Mouse (Mus musculus) adrenal gland, postnatal 36 days (tissue): ENCODE results near the gene Slitrk6. TPM values are rescaled to one million over a fixed set of nuclear protein-coding genes. Genes with fewer than 3 reads are reported as not detected.

Source experiments
- DNase-seq, 2 experiments: peaks; one replicate each; pipeline ENCODE4 v3.0.0; 2021; ENCODE audit warnings: mixed read lengths in 1 of 2
- long read RNA-seq, 2 experiments: library from polyadenylated mRNA; stranded (forward); transcript quantifications; one replicate each; pipeline ENCODE4 v2.0.0; 2021; ENCODE audit warnings: borderline sequencing depth in 2 of 2
- total RNA-seq, 2 experiments: library from RNA; stranded (reverse); gene quantifications; 2 replicates each; pipeline ENCODE4 v1.2.3; 2021

Gene Slitrk6
- total RNA-seq = under 1 TPM; 0.30 to 0.70 TPM
- long read RNA-seq, experiment 1 = 0 reads
- long read RNA-seq, experiment 2 = 0 reads

DNA sequence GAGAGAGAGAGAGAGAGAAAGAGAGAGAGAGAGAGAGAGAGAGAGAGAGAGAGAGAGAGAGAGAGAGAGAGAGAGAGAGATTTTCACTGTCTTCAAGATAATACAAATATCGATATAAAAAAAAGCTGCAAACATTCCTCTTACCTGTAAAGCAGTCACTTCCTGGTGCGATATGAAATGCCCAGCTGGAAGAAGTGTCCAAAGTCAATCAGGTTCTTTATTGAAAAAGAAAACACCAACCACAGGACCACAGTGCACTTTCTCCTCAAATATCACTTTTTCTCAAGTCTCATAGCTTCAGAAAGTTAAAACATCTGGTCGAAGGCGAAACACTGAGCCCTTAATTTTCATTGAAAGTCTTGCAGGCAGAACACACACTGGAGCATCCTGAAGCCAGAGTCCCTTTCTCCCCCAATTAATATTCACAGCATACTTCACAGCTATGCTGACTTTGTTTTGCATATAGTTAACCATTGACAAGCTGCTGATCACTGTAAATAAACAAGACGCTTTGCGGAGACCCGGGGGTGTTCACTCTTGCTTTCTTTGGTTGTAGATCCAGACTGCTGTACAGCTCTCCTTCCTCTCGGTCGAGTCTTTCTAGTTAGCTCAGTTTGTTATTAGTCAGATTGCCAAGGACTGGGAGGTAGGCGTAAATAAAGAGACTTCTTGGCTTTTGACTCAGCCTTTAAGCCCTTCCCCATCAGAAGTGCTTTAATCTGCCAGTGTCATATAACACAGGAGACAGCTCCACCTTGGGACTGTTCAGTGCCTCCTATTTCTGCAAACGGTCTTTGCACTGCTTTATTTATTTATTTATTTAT lies at the start of gene Slitrk6:
Gene Slitrk6 (minus strand): TSS at position 666 of the 824 bp plus-strand sequence.
- no peak for DNase-seq

DNA sequence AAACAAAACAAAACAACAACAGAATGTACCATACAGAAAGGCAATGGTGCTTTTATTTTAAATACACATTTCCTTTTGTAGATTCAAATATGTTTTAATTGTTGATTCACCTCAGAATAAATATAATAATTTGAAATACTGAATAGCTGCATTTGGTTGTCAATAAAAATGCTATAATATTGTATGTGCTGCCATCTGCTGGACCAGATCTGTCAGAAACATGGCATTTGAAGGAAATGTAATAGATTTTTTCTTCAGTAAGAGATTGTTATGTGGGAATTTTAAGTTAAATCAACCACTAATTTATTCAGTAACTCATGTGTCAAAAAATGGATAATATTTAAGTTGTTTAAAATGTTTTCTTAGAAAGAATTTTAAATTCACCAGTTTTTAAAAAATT lies 22.6 kb upstream of the Slitrk6 start:
- peak in 1 of 2 experiments; percentile 2 for DNase-seq

DNA sequence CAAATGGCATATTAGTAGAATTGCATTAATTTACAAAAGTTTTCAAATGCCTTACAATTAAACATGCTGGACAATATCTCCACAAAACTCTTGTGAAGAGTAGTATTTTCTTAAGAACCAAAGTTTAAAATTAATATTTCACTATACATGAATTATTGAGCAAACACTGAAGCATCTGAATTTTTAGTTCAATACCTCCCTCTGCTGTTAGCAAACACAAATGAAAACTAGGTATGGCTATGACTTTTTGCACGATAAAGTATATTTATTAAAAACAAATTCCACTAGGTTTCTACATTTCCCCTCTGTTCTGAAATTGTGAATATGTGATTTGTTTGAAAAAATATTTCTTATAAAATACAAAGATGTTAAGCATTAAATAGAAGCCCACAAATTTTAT lies 15.7 kb upstream of the Slitrk6 start:
- DNase-seq = no peak

DNA sequence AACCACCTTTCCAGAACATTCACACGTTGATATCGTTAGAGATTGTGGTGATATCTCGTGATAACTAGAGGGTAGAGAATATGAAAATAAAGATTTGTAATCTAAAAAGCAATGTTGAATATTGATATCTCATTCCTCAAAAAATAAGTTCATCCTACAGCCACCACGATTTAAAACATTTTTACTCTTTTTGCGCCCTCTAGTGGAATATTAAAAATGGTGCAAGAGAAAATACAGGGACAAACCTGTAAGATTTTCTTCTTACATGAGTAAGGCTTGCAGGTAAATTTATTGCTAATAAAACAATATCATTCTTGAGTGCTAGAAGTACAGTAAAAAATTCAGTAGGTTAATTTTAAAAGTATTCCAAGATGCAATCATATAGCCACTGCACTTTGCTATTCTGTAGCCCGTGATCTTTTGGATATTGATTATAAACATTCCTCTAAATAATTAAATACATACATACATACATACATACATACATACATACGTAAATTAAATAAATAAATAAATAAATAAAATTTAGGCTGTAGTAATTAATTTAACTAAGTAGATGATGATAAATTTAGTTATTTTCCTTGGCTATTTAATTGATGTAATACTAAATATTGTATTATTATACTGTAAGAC lies 7.8 kb upstream of the Slitrk6 start:
- no peak for DNase-seq

DNA sequence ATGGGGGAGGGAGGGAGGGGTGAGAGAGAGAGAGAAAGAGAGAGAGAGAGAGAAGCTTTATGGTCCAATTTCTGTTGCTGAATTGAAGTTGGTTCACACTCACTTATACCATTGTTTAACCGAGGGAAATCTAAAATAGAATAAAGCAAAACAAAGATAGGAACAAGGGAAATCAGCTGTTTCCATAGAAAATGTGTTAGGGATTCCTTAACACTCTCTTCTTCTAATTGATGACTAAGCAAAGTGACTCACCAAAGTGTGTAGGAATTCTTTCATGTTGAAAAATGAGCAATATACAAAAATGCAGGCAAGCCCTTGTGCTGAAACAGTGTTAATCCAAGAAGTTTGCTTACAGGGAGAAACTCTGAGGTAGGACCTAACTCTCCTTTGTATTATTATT lies 6.0 kb upstream of the Slitrk6 start:
- no peak for DNase-seq

DNA sequence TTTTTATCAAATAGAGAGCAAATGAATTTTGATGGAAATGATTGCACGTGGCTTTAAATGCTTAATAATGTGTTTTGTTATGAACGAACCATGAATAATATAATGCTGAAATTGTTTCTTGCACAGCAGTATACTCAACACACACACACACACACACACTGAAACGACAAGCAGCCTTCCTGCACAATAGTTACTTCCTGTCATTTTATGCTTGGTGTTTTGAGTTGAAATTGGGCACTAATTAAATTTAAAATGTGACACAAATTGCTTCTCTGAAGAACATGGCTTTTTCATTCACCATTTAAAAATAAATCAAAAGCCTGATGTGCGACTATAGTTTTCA lies 330 bp upstream of the Slitrk6 start:
- DNase-seq = no peak

DNA sequence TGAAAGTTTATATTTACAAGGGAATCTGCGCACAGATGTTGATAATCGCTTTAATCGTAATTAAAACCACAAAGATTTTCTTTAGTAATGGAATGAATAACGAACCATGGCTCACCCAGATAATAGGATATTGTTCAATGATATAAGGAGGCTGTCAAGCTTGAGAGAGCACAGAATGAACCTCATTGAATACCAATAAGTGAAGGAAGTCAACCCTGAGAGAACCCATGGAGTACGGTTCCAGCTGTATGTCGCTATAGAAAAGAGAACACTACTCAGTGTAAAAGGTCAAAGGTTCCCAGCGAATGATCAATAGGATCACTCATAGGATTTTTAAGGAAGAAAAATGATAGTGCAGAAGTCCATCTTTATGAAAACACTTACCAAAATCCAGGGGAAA lies 15.1 kb downstream of the Slitrk6 start:
- DNase-seq = no peak

DNA sequence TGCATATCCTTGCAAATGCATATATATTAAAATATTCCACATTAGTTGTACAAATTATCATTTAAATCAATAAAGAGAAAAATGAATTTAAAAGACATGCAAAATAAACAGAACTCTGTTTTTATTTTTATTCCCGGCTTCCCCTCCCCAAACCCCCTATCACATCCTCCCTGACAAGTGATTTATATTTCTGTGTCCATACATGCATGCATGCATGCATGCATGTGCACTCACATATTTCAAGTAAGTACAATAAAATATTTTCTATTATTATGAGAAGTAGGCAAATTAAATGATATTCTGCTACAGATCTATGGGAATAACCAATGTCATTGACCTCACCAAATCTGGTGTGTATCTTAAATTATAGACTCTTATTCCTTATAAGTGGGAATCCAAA lies 15.6 kb downstream of the Slitrk6 start:
- DNase-seq = no peak

DNA sequence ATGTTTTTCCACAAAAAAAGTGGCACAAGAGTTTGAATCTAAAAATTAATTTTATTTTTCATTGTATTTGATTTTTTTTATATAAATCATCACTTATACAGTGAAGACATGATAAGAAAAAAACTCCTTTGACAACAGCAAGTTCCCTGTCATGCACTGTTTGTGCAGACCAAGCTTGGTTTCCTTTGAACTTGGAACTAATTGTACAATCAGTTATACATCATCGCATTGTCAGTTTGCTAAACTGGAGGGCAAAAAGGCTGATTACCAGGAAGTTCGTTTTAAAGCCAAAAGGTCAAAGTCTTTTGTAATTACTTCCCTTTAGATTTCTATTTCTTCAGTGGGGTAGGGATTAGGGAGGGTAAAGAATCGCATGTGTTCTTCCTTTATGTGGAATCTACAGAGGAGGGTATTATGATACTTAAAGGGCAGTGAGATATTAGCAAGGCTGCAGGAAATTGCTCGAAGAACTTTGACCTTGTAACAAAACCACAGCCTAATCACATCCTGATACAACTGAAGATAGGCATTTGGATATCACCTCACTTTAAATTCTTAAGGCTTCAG lies 26.5 kb downstream of the Slitrk6 start:
- DNase-seq = no peak

DNA sequence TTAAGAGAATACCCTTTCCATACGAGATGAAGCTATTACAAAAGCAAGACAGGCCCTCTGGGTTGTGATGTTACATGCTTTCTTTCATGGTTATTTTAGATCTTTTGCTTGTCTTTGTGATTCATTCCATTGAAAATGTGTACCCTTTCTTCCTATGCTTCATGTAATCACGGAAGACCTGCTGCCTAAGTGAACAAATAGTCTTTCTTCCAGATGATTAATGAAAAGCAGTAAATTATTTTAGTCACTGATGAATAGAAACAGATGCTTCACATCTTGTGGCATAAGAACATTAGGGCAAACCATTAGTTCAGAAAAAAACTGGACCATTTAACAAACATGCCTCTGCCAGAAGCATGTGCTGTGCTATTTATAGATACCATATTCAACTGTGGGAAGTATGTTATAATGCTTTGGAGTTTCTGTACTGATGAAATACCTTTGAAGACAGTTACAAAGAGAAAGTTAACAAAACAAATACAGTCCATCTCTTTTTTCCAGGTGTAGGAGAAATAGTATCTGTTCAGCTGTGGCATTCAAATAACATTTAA lies 30.8 kb downstream of the Slitrk6 start:
- no peak for DNase-seq
